Mouse (Mus musculus): ENCODE results near the gene Acta2. TPM values are rescaled to one million over a fixed set of nuclear protein-coding genes. Genes with fewer than 3 reads are reported as not detected.
"Not testable (repeated sequence)": the region's sequence is repeated elsewhere in the genome, so short reads cannot be mapped to it uniquely, and the experiment has no call there.

Acta2 gene
- polyA plus RNA-seq, 1 experiment from 2014 or later = 8.1 TPM

GRCm38 (mm10) chr19:34210841-34211240 is 44.5 kb downstream of the Acta2 start:
- Histone ChIP-seq H3K4me3 (no peak overlapping the region), H3K27ac (no peak overlapping the region), H3K36me3 (replicated peaks) (no peaks in the 10 kb centered on the region), H3K9me3 (no peaks in the 10 kb centered on the region), H3K4me1 (no peaks in the 10 kb centered on the region), H3K27me3 (ENCODE audit: poor library complexity, severe bottlenecking) (no peaks in the 10 kb centered on the region)
- DNase-seq (ENCODE audit: extremely low spot score, low spot score) = no peak
- 66% methylated on average over 2 of the region's 2 CpGs for WGBS

- H3K4me3 ChIP-seq = no peak overlapping the region
- 90% methylated on average over 8 of the region's 8 CpGs for WGBS
- H3K27ac ChIP-seq = no peak overlapping the region
- no peak for DNase-seq (ENCODE audit: extremely low spot score, low spot score)
- H3K27me3 ChIP-seq (ENCODE audit: poor library complexity, severe bottlenecking) = no peaks in the 10 kb centered on the region
- no peaks in the 10 kb centered on the region for H3K4me1 ChIP-seq
- H3K9me3 ChIP-seq = no peaks in the 10 kb centered on the region
- no peaks in the 10 kb centered on the region for H3K36me3 ChIP-seq (replicated peaks)
These were observed 45.3 kb downstream of the Acta2 start for GRCm38 (mm10) chr19:34209930-34210581.

- no peaks in the 10 kb centered on the region for H3K4me1 ChIP-seq
- H3K4me3 ChIP-seq = no peak overlapping the region
- WGBS = 87% methylated on average over 3 of the region's 3 CpGs
- DNase-seq (ENCODE audit: extremely low spot score, low spot score) = no peak
- H3K36me3 ChIP-seq (replicated peaks) = no peaks in the 10 kb centered on the region
- H3K9me3 ChIP-seq = no peaks in the 10 kb centered on the region
- H3K27me3 ChIP-seq (ENCODE audit: poor library complexity, severe bottlenecking) = no peaks in the 10 kb centered on the region
- H3K27ac ChIP-seq = no peak overlapping the region
These were observed 46.4 kb downstream of the Acta2 start for GRCm38 (mm10) chr19:34209031-34209430.

GRCm38 (mm10) chr19:34206760-34207440 is 48.5 kb downstream of the Acta2 start:
- no peaks in the 10 kb centered on the region for H3K36me3 ChIP-seq (replicated peaks)
- H3K9me3 ChIP-seq = no peaks in the 10 kb centered on the region
- no peak overlapping the region for H3K4me3 ChIP-seq
- no peaks in the 10 kb centered on the region for H3K27me3 ChIP-seq (ENCODE audit: poor library complexity, severe bottlenecking)
- 90% methylated on average over 8 of the region's 8 CpGs for WGBS
- H3K27ac ChIP-seq = no peak overlapping the region
- no peaks in the 10 kb centered on the region for H3K4me1 ChIP-seq
- DNase-seq (ENCODE audit: extremely low spot score, low spot score) = no peak

GRCm38 (mm10) chr19:34206128-34206527 is 49.3 kb downstream of the Acta2 start:
- H3K27ac ChIP-seq; H3K9me3 ChIP-seq; H3K4me3 ChIP-seq; DNase-seq (ENCODE audit: extremely low spot score, low spot score); H3K27me3 ChIP-seq (ENCODE audit: poor library complexity, severe bottlenecking); H3K36me3 ChIP-seq (replicated peaks); H3K4me1 ChIP-seq: not testable (repeated sequence)
- 73% methylated on average over 4 of the region's 4 CpGs for WGBS

GRCm38 (mm10) chr19:34202668-34203067 is 52.7 kb downstream of the Acta2 start:
- DNase-seq (ENCODE audit: extremely low spot score, low spot score) = no peak
- Histone ChIP-seq H3K4me3 (no peak overlapping the region), H3K27ac (no peak overlapping the region), H3K36me3 (replicated peaks) (no peaks in the 10 kb centered on the region), H3K9me3 (no peaks in the 10 kb centered on the region), H3K4me1 (no peaks in the 10 kb centered on the region), H3K27me3 (ENCODE audit: poor library complexity, severe bottlenecking) (no peaks in the 10 kb centered on the region)
- 82% methylated on average over 2 of the region's 2 CpGs for WGBS

- WGBS = 65% methylated on average over 2 of the region's 2 CpGs
- H3K27me3 ChIP-seq (ENCODE audit: poor library complexity, severe bottlenecking) = peaks cover under 1% of the 10 kb centered on the region; the same call in 1 of the 2 replicates
These were observed 55.9 kb downstream of the Acta2 start for GRCm38 (mm10) chr19:34199488-34199887.

GRCm38 (mm10) chr19:34198901-34199300 is 56.5 kb downstream of the Acta2 start:
- no peaks in the 10 kb centered on the region for H3K4me1 ChIP-seq
- no peak overlapping the region for H3K4me3 ChIP-seq
- H3K27me3 ChIP-seq (ENCODE audit: poor library complexity, severe bottlenecking) = peaks cover 6% of the 10 kb centered on the region; the same call in 1 of the 2 replicates
- no peak for DNase-seq (ENCODE audit: extremely low spot score, low spot score)
- H3K36me3 ChIP-seq (replicated peaks) = no peaks in the 10 kb centered on the region
- WGBS = 89% methylated on average over 4 of the region's 4 CpGs
- no peaks in the 10 kb centered on the region for H3K9me3 ChIP-seq
- no peak overlapping the region for H3K27ac ChIP-seq

More at GRCm38 (mm10) chr19:34199488-34199887, 55.9 kb downstream of the Acta2 start:
- Histone ChIP-seq H3K9me3 (no peaks in the 10 kb centered on the region), H3K27ac (no peak overlapping the region), H3K4me1 (no peaks in the 10 kb centered on the region), H3K4me3 (no peak overlapping the region), H3K36me3 (replicated peaks) (no peaks in the 10 kb centered on the region)
- no peak for DNase-seq (ENCODE audit: extremely low spot score, low spot score)

- no peak overlapping the region for H3K4me3 ChIP-seq
- H3K4me1 ChIP-seq = 0 out of 2 replicates have a peak, but pooled peaks cover 6% of the 10 kb centered on the region
- no peaks in the 10 kb centered on the region for H3K36me3 ChIP-seq (replicated peaks)
- H3K27ac ChIP-seq = no peak overlapping the region
- WGBS = 92% methylated on average over 1 of the region's 1 CpGs
- no peak for DNase-seq (ENCODE audit: extremely low spot score, low spot score)
- peaks cover 11% of the 10 kb centered on the region for H3K27me3 ChIP-seq (ENCODE audit: poor library complexity, severe bottlenecking)
- H3K9me3 ChIP-seq = no peaks in the 10 kb centered on the region
These were observed 57.3 kb downstream of the Acta2 start for GRCm38 (mm10) chr19:34198066-34198465.

GRCm38 (mm10) chr19:34195031-34195430 is 60.4 kb downstream of the Acta2 start:
- H3K27me3 ChIP-seq (ENCODE audit: poor library complexity, severe bottlenecking) = peaks cover 29% of the 10 kb centered on the region
- WGBS = 67% methylated on average over 2 of the region's 2 CpGs
- DNase-seq (ENCODE audit: extremely low spot score, low spot score) = no peak
- no peak overlapping the region for H3K4me3 ChIP-seq
- no peaks in the 10 kb centered on the region for H3K9me3 ChIP-seq
- H3K36me3 ChIP-seq (replicated peaks) = no peaks in the 10 kb centered on the region
- H3K4me1 ChIP-seq = peaks cover 23% of the 10 kb centered on the region
- no peak overlapping the region for H3K27ac ChIP-seq

- Histone ChIP-seq H3K27me3 (ENCODE audit: poor library complexity, severe bottlenecking) (peaks cover 37% of the 10 kb centered on the region), H3K36me3 (replicated peaks) (no peaks in the 10 kb centered on the region), H3K4me1 (peaks cover 23% of the 10 kb centered on the region), H3K9me3 (no peaks in the 10 kb centered on the region), H3K27ac (no peak overlapping the region), H3K4me3 (no peak overlapping the region)
- DNase-seq (ENCODE audit: extremely low spot score, low spot score) = no peak
- WGBS = 79% methylated on average over 6 of the region's 6 CpGs
These were observed 61.2 kb downstream of the Acta2 start for GRCm38 (mm10) chr19:34194132-34194745.

- H3K4me3 ChIP-seq = no peak overlapping the region
- no peaks in the 10 kb centered on the region for H3K9me3 ChIP-seq
- peaks cover 23% of the 10 kb centered on the region for H3K4me1 ChIP-seq
- peaks cover 40% of the 10 kb centered on the region for H3K27me3 ChIP-seq (ENCODE audit: poor library complexity, severe bottlenecking)
- 52% methylated on average over 9 of the region's 9 CpGs for WGBS
- no peak overlapping the region for H3K27ac ChIP-seq
- no peaks in the 10 kb centered on the region for H3K36me3 ChIP-seq (replicated peaks)
- no peak for DNase-seq (ENCODE audit: extremely low spot score, low spot score)
These were observed 61.7 kb downstream of the Acta2 start for GRCm38 (mm10) chr19:34193683-34194082.

- no peaks in the 10 kb centered on the region for H3K9me3 ChIP-seq
- H3K27ac ChIP-seq = no peak overlapping the region
- H3K27me3 ChIP-seq (ENCODE audit: poor library complexity, severe bottlenecking) = peaks cover 40% of the 10 kb centered on the region
- H3K4me3 ChIP-seq = peak overlapping the region; percentile 74
- H3K4me1 ChIP-seq = peaks cover 23% of the 10 kb centered on the region
- WGBS = 13% methylated on average over 9 of the region's 9 CpGs
- no peaks in the 10 kb centered on the region for H3K36me3 ChIP-seq (replicated peaks)
- DNase-seq (ENCODE audit: extremely low spot score, low spot score) = no peak
These were observed 62.2 kb downstream of the Acta2 start for GRCm38 (mm10) chr19:34193149-34193548.

All from forebrain, embryonic 10.5 days (tissue).